Mouse (Mus musculus): ENCODE data around the gene Bloc1s6. TPM values are rescaled to one million over a fixed set of nuclear protein-coding genes. Genes with fewer than 3 reads are reported as not detected.

The Bloc1s6 gene
- 94.4 and 105 TPM in 2 replicates for polyA plus RNA-seq (2015; fragmentation: Nextera tagmentation; extraction: Ambion mirVana)

GRCm38 (mm10) chr2:122737894-122738830 lies at the start of gene Bloc1s6:
Gene Bloc1s6, plus strand, starts transcription at chr2:122738503.
- Histone ChIP-seq H3K9ac (replicated peaks) (peak within 1 kb of the TSS; percentile 95), H3K27ac (peak within 1 kb of the TSS; percentile 95), H3K4me2 (replicated peaks) (peak within 1 kb of the TSS; percentile 74), H3K27me3 (peaks cover 13% of the 10 kb centered on the region; the same call in 1 of the 2 replicates), H3K9me3 (no peaks in the 10 kb centered on the region), H3K4me1 (replicated peaks) (peaks cover 24% of the 10 kb centered on the region), H3K36me3 (peaks cover 5% of the 10 kb centered on the region; the same call in 1 of the 2 replicates), H3K4me3 (replicated peaks) (peak within 1 kb of the TSS; percentile 88)
- WGBS = 1% methylated on average over 43 of the region's 59 CpGs
- ATAC-seq = peak; percentile 97

GRCm38 (mm10) chr2:122697526-122697925 lies 40.8 kb upstream of the Bloc1s6 start:
- H3K36me3 ChIP-seq = no peaks in the 10 kb centered on the region
- no peaks in the 10 kb centered on the region for H3K9me3 ChIP-seq
- no peak overlapping the region for H3K4me3 ChIP-seq (replicated peaks)
- no peak overlapping the region for H3K4me2 ChIP-seq (replicated peaks)
- no peak overlapping the region for H3K9ac ChIP-seq (replicated peaks)
- H3K27ac ChIP-seq = no peak overlapping the region
- peaks cover 25% of the 10 kb centered on the region for H3K4me1 ChIP-seq (replicated peaks)
- peaks cover 10% of the 10 kb centered on the region; the same call in 1 of the 2 replicates for H3K27me3 ChIP-seq
- ATAC-seq = no peak
- WGBS = 90% methylated on average over 2 of the region's 2 CpGs

GRCm38 (mm10) chr2:122701012-122701411 lies 37.3 kb upstream of the Bloc1s6 start:
- Histone ChIP-seq H3K9ac (replicated peaks) (peak overlapping the region; percentile 87; the same call in 1 of the 2 replicates), H3K4me2 (replicated peaks) (peak overlapping the region; percentile 87), H3K4me3 (replicated peaks) (peak overlapping the region; percentile 73), H3K27ac (no peak overlapping the region), H3K27me3 (peaks cover 25% of the 10 kb centered on the region; the same call in 1 of the 2 replicates), H3K4me1 (replicated peaks) (peaks cover 25% of the 10 kb centered on the region), H3K36me3 (no peaks in the 10 kb centered on the region), H3K9me3 (no peaks in the 10 kb centered on the region)
- WGBS = 65% methylated on average over 8 of the region's 8 CpGs
- no peak for ATAC-seq

- H3K4me2 ChIP-seq (replicated peaks) = peak overlapping the region; percentile 87
- H3K27ac ChIP-seq = no peak overlapping the region
- no peaks in the 10 kb centered on the region for H3K36me3 ChIP-seq
- peak overlapping the region; percentile 73 for H3K4me3 ChIP-seq (replicated peaks)
- under 1% methylated on average over 15 of the region's 15 CpGs for WGBS
- H3K4me1 ChIP-seq (replicated peaks) = peaks cover 25% of the 10 kb centered on the region
- H3K27me3 ChIP-seq = peaks cover 25% of the 10 kb centered on the region; the same call in 1 of the 2 replicates
- no peaks in the 10 kb centered on the region for H3K9me3 ChIP-seq
- ATAC-seq = no peak
- peak overlapping the region; percentile 87 for H3K9ac ChIP-seq (replicated peaks)
Observed at GRCm38 (mm10) chr2:122701871-122702180, 36.5 kb upstream of the Bloc1s6 start.

GRCm38 (mm10) chr2:122702181-122703036 lies 35.9 kb upstream of the Bloc1s6 start, which contains the start of gene Slc30a4:
Gene Slc30a4, minus strand, starts transcription at chr2:122702663.
- Histone ChIP-seq H3K4me2 (replicated peaks) (peak within 1 kb of the TSS; percentile 87), H3K36me3 (no peaks in the 10 kb centered on the region), H3K27ac (peak within 1 kb of the TSS; percentile 75), H3K4me3 (replicated peaks) (peak within 1 kb of the TSS; percentile 73), H3K9ac (replicated peaks) (peak within 1 kb of the TSS; percentile 87), H3K4me1 (replicated peaks) (peaks cover 25% of the 10 kb centered on the region), H3K9me3 (no peaks in the 10 kb centered on the region), H3K27me3 (peaks cover 25% of the 10 kb centered on the region; the same call in 1 of the 2 replicates)
- under 1% methylated on average over 68 of the region's 111 CpGs for whole genome bisulfite sequencing
- peak; percentile 99 for ATAC-seq

GRCm38 (mm10) chr2:122704572-122704971 lies 33.7 kb upstream of the Bloc1s6 start:
- Histone ChIP-seq H3K4me3 (replicated peaks) (no peak overlapping the region), H3K9me3 (no peaks in the 10 kb centered on the region), H3K9ac (replicated peaks) (no peak overlapping the region), H3K4me1 (replicated peaks) (peaks cover 22% of the 10 kb centered on the region), H3K36me3 (no peaks in the 10 kb centered on the region), H3K27ac (no peak overlapping the region), H3K4me2 (replicated peaks) (no peak overlapping the region), H3K27me3 (peaks cover 25% of the 10 kb centered on the region; the same call in 1 of the 2 replicates)
- no peak for ATAC-seq
- WGBS = 95% methylated on average over 2 of the region's 2 CpGs

GRCm38 (mm10) chr2:122708080-122708479 lies 30.2 kb upstream of the Bloc1s6 start:
- WGBS = 72% methylated on average over 3 of the region's 3 CpGs
- ATAC-seq = no peak
- Histone ChIP-seq H3K27me3 (peaks cover 15% of the 10 kb centered on the region; the same call in 1 of the 2 replicates), H3K36me3 (no peaks in the 10 kb centered on the region), H3K4me2 (replicated peaks) (no peak overlapping the region), H3K9ac (replicated peaks) (no peak overlapping the region), H3K27ac (no peak overlapping the region), H3K4me1 (replicated peaks) (no peaks in the 10 kb centered on the region), H3K9me3 (no peaks in the 10 kb centered on the region), H3K4me3 (replicated peaks) (no peak overlapping the region)

- H3K4me2 ChIP-seq (replicated peaks) = no peak overlapping the region
- ATAC-seq = no peak
- no peak overlapping the region for H3K9ac ChIP-seq (replicated peaks)
- H3K27me3 ChIP-seq = peaks cover 10% of the 10 kb centered on the region; the same call in 1 of the 2 replicates
- H3K27ac ChIP-seq = no peak overlapping the region
- no peak overlapping the region for H3K4me3 ChIP-seq (replicated peaks)
- 69% methylated on average over 1 of the region's 1 CpGs for WGBS
- H3K9me3 ChIP-seq = no peaks in the 10 kb centered on the region
- H3K36me3 ChIP-seq = no peaks in the 10 kb centered on the region
- H3K4me1 ChIP-seq (replicated peaks) = no peaks in the 10 kb centered on the region
Observed at GRCm38 (mm10) chr2:122709156-122709555, 29.1 kb upstream of the Bloc1s6 start.

GRCm38 (mm10) chr2:122711911-122712310 lies 26.4 kb upstream of the Bloc1s6 start:
- Histone ChIP-seq H3K36me3 (no peaks in the 10 kb centered on the region), H3K27me3 (no peaks in the 10 kb centered on the region), H3K4me3 (replicated peaks) (no peak overlapping the region), H3K27ac (no peak overlapping the region), H3K4me1 (replicated peaks) (no peaks in the 10 kb centered on the region), H3K9ac (replicated peaks) (no peak overlapping the region), H3K4me2 (replicated peaks) (no peak overlapping the region), H3K9me3 (no peaks in the 10 kb centered on the region)
- ATAC-seq = no peak
- 82% methylated on average over 3 of the region's 3 CpGs for WGBS

- Histone ChIP-seq H3K27me3 (no peaks in the 10 kb centered on the region), H3K27ac (no peak overlapping the region), H3K9ac (replicated peaks) (no peak overlapping the region), H3K9me3 (no peaks in the 10 kb centered on the region), H3K36me3 (no peaks in the 10 kb centered on the region), H3K4me2 (replicated peaks) (no peak overlapping the region), H3K4me1 (replicated peaks) (no peaks in the 10 kb centered on the region), H3K4me3 (replicated peaks) (no peak overlapping the region)
- WGBS = 91% methylated on average over 2 of the region's 2 CpGs
- no peak for ATAC-seq
Observed at GRCm38 (mm10) chr2:122712848-122713247, 25.5 kb upstream of the Bloc1s6 start.

- ATAC-seq = no peak
- Histone ChIP-seq H3K4me3 (replicated peaks) (no peak overlapping the region), H3K27me3 (no peaks in the 10 kb centered on the region), H3K36me3 (no peaks in the 10 kb centered on the region), H3K27ac (no peak overlapping the region), H3K9me3 (no peaks in the 10 kb centered on the region), H3K4me2 (replicated peaks) (no peak overlapping the region), H3K4me1 (replicated peaks) (no peaks in the 10 kb centered on the region), H3K9ac (replicated peaks) (no peak overlapping the region)
- 82% methylated on average over 5 of the region's 5 CpGs for WGBS
Observed at GRCm38 (mm10) chr2:122715148-122715692, 23.1 kb upstream of the Bloc1s6 start.

All from midbrain, embryonic 13.5 days (tissue).